ENCODE assay signal across 8 mouse cellular contexts in genomic region chr19:5489721-5490120, GRCm38 (mm10). TPM values are rescaled to one million over a fixed set of nuclear protein-coding genes. Genes with fewer than 3 reads are reported as not detected.
A peak's percentile ranks its signal among the peaks of the same experiment; 100 is the strongest.
DNase-seq lines count a peak whose midpoint lies in the region; ATAC-seq and TF ChIP-seq lines count a peak whose summit lies in the region.
"Not testable (repeated sequence)": the region's sequence is repeated elsewhere in the genome, so short reads cannot be mapped to it uniquely, and the experiment has no call there.

No protein-coding gene starts in this region.

- TF ChIP-seq POLR2A in bone marrow, adult 2 months (IDR thresholded peaks at IDR 0.05; ENCODE audit: borderline replicate concordance, control insufficient read depth, low read depth, low read length); thymus, adult 2 months (IDR thresholded peaks at IDR 0.05; ENCODE audit: control insufficient read depth, extremely low read depth, insufficient read depth, low read length, poor library complexity): not testable (repeated sequence)

- H3K27me3 ChIP-seq in erythroblast, embryonic 14.5 days (ENCODE audit: control insufficient read depth); heart, embryonic 12.5 days (replicated peaks); intestine, embryonic 14.5 days (replicated peaks; ENCODE audit: control insufficient read depth, insufficient read depth, low read length); limb, embryonic 12.5 days; lung, embryonic 16.5 days (ENCODE audit: control insufficient read depth, insufficient read depth, low read depth, low read length); neural tube, embryonic 11.5 days (ENCODE audit: control insufficient read depth, insufficient read depth, low read length); thymus, adult 2 months (ENCODE audit: control insufficient read depth, insufficient read depth, low read length): not testable (repeated sequence)

- H3K4me1 ChIP-seq in bone marrow, adult 2 months (ENCODE audit: control insufficient read depth, insufficient read depth, low read length), result not testable (repeated sequence)
- peaks cover 71% of the 10 kb centered on the region for H3K4me1 ChIP-seq in erythroblast, embryonic 14.5 days (ENCODE audit: control insufficient read depth)
- H3K4me1 ChIP-seq in heart, embryonic 12.5 days (replicated peaks), result peaks cover 39% of the 10 kb centered on the region
- H3K4me1 ChIP-seq in intestine, embryonic 14.5 days (replicated peaks; ENCODE audit: control insufficient read depth, insufficient read depth, low read length), result peaks cover 18% of the 10 kb centered on the region
- peaks cover 34% of the 10 kb centered on the region for H3K4me1 ChIP-seq in limb, embryonic 12.5 days (replicated peaks)
- peaks cover 41% of the 10 kb centered on the region for H3K4me1 ChIP-seq in lung, embryonic 16.5 days (replicated peaks; ENCODE audit: control insufficient read depth, insufficient read depth, low read length)
- peaks cover 21% of the 10 kb centered on the region for H3K4me1 ChIP-seq in neural tube, embryonic 11.5 days (ENCODE audit: control insufficient read depth, insufficient read depth, low read length)
- H3K4me1 ChIP-seq in thymus, adult 2 months (replicated peaks; ENCODE audit: control insufficient read depth, insufficient read depth, low read length), result peaks cover 25% of the 10 kb centered on the region

- not testable (repeated sequence) for H3K4me2 ChIP-seq in heart, embryonic 12.5 days
- peak overlapping the region; percentile 75 for H3K4me2 ChIP-seq in intestine, embryonic 14.5 days (ENCODE audit: low read length)
- peak overlapping the region; percentile 82 for H3K4me2 ChIP-seq in limb, embryonic 12.5 days
- peak overlapping the region; percentile 94 for H3K4me2 ChIP-seq in lung, embryonic 16.5 days (ENCODE audit: low read depth, low read length)
- H3K4me2 ChIP-seq in neural tube, embryonic 11.5 days (ENCODE audit: low read depth), result 0 out of 2 replicates have a peak overlapping the region, but pooled peaks have one; percentile 7

- H3K27ac ChIP-seq in bone marrow, adult 2 months (ENCODE audit: control insufficient read depth, insufficient read depth, low read depth, low read length, poor library complexity), result peak overlapping the region; percentile 94
- peak overlapping the region; percentile 100 for H3K27ac ChIP-seq in heart, embryonic 12.5 days (ENCODE audit: poor library complexity, severe bottlenecking)
- peak overlapping the region; percentile 98 for H3K27ac ChIP-seq in intestine, embryonic 14.5 days (ENCODE audit: low read depth)
- peak overlapping the region; percentile 99 for H3K27ac ChIP-seq in limb, embryonic 12.5 days
- H3K27ac ChIP-seq in lung, embryonic 16.5 days (ENCODE audit: low read length), result peak overlapping the region; percentile 98
- H3K27ac ChIP-seq in neural tube, embryonic 11.5 days (ENCODE audit: low read depth, low read length), result 0 out of 2 replicates have a peak overlapping the region, but pooled peaks have one; percentile 98
- H3K27ac ChIP-seq in thymus, adult 2 months (ENCODE audit: control insufficient read depth, insufficient read depth, low read length), result peak overlapping the region; percentile 88

- not testable (repeated sequence) for TF ChIP-seq CTCF in bone marrow, adult 2 months (IDR thresholded peaks at IDR 0.05; ENCODE audit: control insufficient read depth, insufficient read depth, low read length); thymus, adult 2 months (IDR thresholded peaks at IDR 0.05; ENCODE audit: borderline replicate concordance, control insufficient read depth, extremely low read depth, insufficient read depth, low read length, poor library complexity)

- WGBS in bone marrow, adult 2 months, result 14% methylated on average over 10 of the region's 10 CpGs
- WGBS in heart, embryonic 12.5 days, result 52% methylated on average over 10 of the region's 10 CpGs
- WGBS in intestine, embryonic 14.5 days, result 47% methylated on average over 10 of the region's 10 CpGs
- WGBS in limb, embryonic 12.5 days, result 48% methylated on average over 10 of the region's 10 CpGs
- WGBS in lung, embryonic 16.5 days, result 39% methylated on average over 10 of the region's 10 CpGs
- WGBS in neural tube, embryonic 11.5 days, result 55% methylated on average over 10 of the region's 10 CpGs
- WGBS in thymus, adult 2 months, result 16% methylated on average over 10 of the region's 10 CpGs

- H3K36me3 ChIP-seq in erythroblast, embryonic 14.5 days (ENCODE audit: control insufficient read depth), result peaks cover 53% of the 10 kb centered on the region
- peaks cover 45% of the 10 kb centered on the region for H3K36me3 ChIP-seq in heart, embryonic 12.5 days
- peaks cover 43% of the 10 kb centered on the region for H3K36me3 ChIP-seq in intestine, embryonic 14.5 days (ENCODE audit: control insufficient read depth, insufficient read depth, low read length)
- H3K36me3 ChIP-seq in limb, embryonic 12.5 days, result peaks cover 50% of the 10 kb centered on the region
- peaks cover 22% of the 10 kb centered on the region for H3K36me3 ChIP-seq in lung, embryonic 16.5 days (ENCODE audit: control insufficient read depth, insufficient read depth, low read length)
- peaks cover 15% of the 10 kb centered on the region for H3K36me3 ChIP-seq in neural tube, embryonic 11.5 days (ENCODE audit: control insufficient read depth, insufficient read depth, low read length)
- H3K36me3 ChIP-seq in thymus, adult 2 months (ENCODE audit: control insufficient read depth, insufficient read depth, low read length), result peaks cover 27% of the 10 kb centered on the region

- not testable (repeated sequence) for DNase-seq in intestine, embryonic 14.5 days (ENCODE audit: low spot score); neural tube, embryonic 11.5 days (ENCODE audit: low spot score)
- peak; percentile 24 for DNase-seq in thymus, adult 2 months

- not testable (repeated sequence) for H3K9ac ChIP-seq in heart, embryonic 12.5 days; intestine, embryonic 14.5 days (ENCODE audit: low read length); limb, embryonic 12.5 days (replicated peaks); lung, embryonic 16.5 days (ENCODE audit: low read length); neural tube, embryonic 11.5 days (ENCODE audit: low read length)

- not testable (repeated sequence) for ATAC-seq in heart, embryonic 12.5 days (ENCODE audit: insufficient number of reproducible peaks, low FRiP score); intestine, embryonic 14.5 days (replicated peaks; ENCODE audit: low FRiP score, low TSS enrichment, low read depth); limb, embryonic 12.5 days (ENCODE audit: insufficient number of reproducible peaks, insufficient read depth, low FRiP score, low TSS enrichment, low read depth); lung, embryonic 16.5 days (ENCODE audit: low read depth); neural tube, embryonic 11.5 days (ENCODE audit: insufficient read depth, low FRiP score, low TSS enrichment)

- not testable (repeated sequence) for H3K9me3 ChIP-seq in erythroblast, embryonic 14.5 days (ENCODE audit: control insufficient read depth, low read length); heart, embryonic 12.5 days (replicated peaks); intestine, embryonic 14.5 days (ENCODE audit: control insufficient read depth, low read length); limb, embryonic 12.5 days; lung, embryonic 16.5 days (ENCODE audit: control insufficient read depth, low read length); neural tube, embryonic 11.5 days (ENCODE audit: control insufficient read depth, low read length)

- H3K4me3 ChIP-seq in bone marrow, adult 2 months (replicated peaks; ENCODE audit: control insufficient read depth, low read depth, low read length); heart, embryonic 12.5 days; neural tube, embryonic 11.5 days (ENCODE audit: low read depth, low read length); thymus, adult 2 months (ENCODE audit: control insufficient read depth, insufficient read depth, low read length): not testable (repeated sequence)
- H3K4me3 ChIP-seq in erythroblast, embryonic 14.5 days (replicated peaks), result peak overlapping the region; percentile 99
- peak overlapping the region; percentile 95; the same call in 1 of the 2 replicates for H3K4me3 ChIP-seq in intestine, embryonic 14.5 days (ENCODE audit: low read depth, low read length)
- peak overlapping the region; percentile 99 for H3K4me3 ChIP-seq in limb, embryonic 12.5 days (replicated peaks)
- H3K4me3 ChIP-seq in lung, embryonic 16.5 days (ENCODE audit: low read length), result peak overlapping the region; percentile 85

RNA-seq across cellular contexts. Expression of gene Cfl1, which starts 0.5 kb away (rescaled TPM):
- 441 and 478 TPM in 2 replicates for polyA plus RNA-seq in bone marrow, adult 2 months (2011; ENCODE audit: insufficient read depth, insufficient read length, low replicate concordance, missing spikeins)
- polyA plus RNA-seq in erythroblast, embryonic 14.5 days (2012), result 151 and 164 TPM in 2 replicates
- polyA plus RNA-seq in heart, embryonic 12.5 days (2016; fragmentation: Nextera tagmentation; extraction: Ambion mirVana), result 1,913 and 1,997 TPM in 2 replicates
- polyA plus RNA-seq in intestine, embryonic 14.5 days (2014; fragmentation: Nextera tagmentation; extraction: Ambion mirVana), result 2,844 and 3,105 TPM in 2 replicates
- 2,525 and 2,543 TPM in 2 replicates for polyA plus RNA-seq in limb, embryonic 12.5 days (2016; fragmentation: Nextera tagmentation; extraction: Ambion mirVana)
- polyA plus RNA-seq in lung, embryonic 16.5 days (2015; fragmentation: Nextera tagmentation; extraction: Ambion mirVana), result 2,553 and 2,793 TPM in 2 replicates
- polyA plus RNA-seq in neural tube, embryonic 11.5 days (2014; fragmentation: Nextera tagmentation; extraction: Ambion mirVana), result 3,817 and 3,867 TPM in 2 replicates
- 1,557 and 1,580 TPM in 2 replicates for polyA plus RNA-seq in thymus, adult 2 months (2012; rRNA removed)

RNA-seq across cellular contexts. Expression of gene Mus81, which starts 1.5 kb away (rescaled TPM):
- polyA plus RNA-seq in bone marrow, adult 2 months (2011; ENCODE audit: insufficient read depth, insufficient read length, low replicate concordance, missing spikeins), result 43.1 and 55.9 TPM in 2 replicates
- 5.2 and 9.4 TPM in 2 replicates for polyA plus RNA-seq in erythroblast, embryonic 14.5 days (2012)
- polyA plus RNA-seq in heart, embryonic 12.5 days (2016; fragmentation: Nextera tagmentation; extraction: Ambion mirVana), result 33.2 and 37.6 TPM in 2 replicates
- polyA plus RNA-seq in intestine, embryonic 14.5 days (2014; fragmentation: Nextera tagmentation; extraction: Ambion mirVana), result 37.0 and 38.3 TPM in 2 replicates
- polyA plus RNA-seq in limb, embryonic 12.5 days (2016; fragmentation: Nextera tagmentation; extraction: Ambion mirVana), result 43.4 and 43.7 TPM in 2 replicates
- polyA plus RNA-seq in lung, embryonic 16.5 days (2015; fragmentation: Nextera tagmentation; extraction: Ambion mirVana), result 45.7 and 51.4 TPM in 2 replicates
- polyA plus RNA-seq in neural tube, embryonic 11.5 days (2014; fragmentation: Nextera tagmentation; extraction: Ambion mirVana), result 39.0 and 41.9 TPM in 2 replicates
- 127 and 149 TPM in 2 replicates for polyA plus RNA-seq in thymus, adult 2 months (2012; rRNA removed)

RNA-seq across cellular contexts. Expression of gene 1700020D05Rik, which starts 13.9 kb away (rescaled TPM):
- polyA plus RNA-seq in bone marrow, adult 2 months (2011; ENCODE audit: insufficient read depth, insufficient read length, low replicate concordance, missing spikeins), result 4.0 and 4.8 TPM in 2 replicates
- polyA plus RNA-seq in erythroblast, embryonic 14.5 days (2012), result 0.10 and 0.18 TPM in 2 replicates
- polyA plus RNA-seq in heart, embryonic 12.5 days (2016; fragmentation: Nextera tagmentation; extraction: Ambion mirVana), result 0.23 and 0.24 TPM in 2 replicates
- not detected in 2 replicates for polyA plus RNA-seq in intestine, embryonic 14.5 days (2014; fragmentation: Nextera tagmentation; extraction: Ambion mirVana)
- 0.20 and 0.42 TPM in 2 replicates for polyA plus RNA-seq in limb, embryonic 12.5 days (2016; fragmentation: Nextera tagmentation; extraction: Ambion mirVana)
- not detected in 2 replicates for polyA plus RNA-seq in lung, embryonic 16.5 days (2015; fragmentation: Nextera tagmentation; extraction: Ambion mirVana)
- polyA plus RNA-seq in neural tube, embryonic 11.5 days (2014; fragmentation: Nextera tagmentation; extraction: Ambion mirVana), result 0.31 TPM in 1 of 2 replicates, not detected in the other
- polyA plus RNA-seq in thymus, adult 2 months (2012; rRNA removed), result 3.3 and 3.5 TPM in 2 replicates

RNA-seq across cellular contexts. Expression of gene Efemp2, which starts 16.0 kb away (rescaled TPM):
- 229 and 236 TPM in 2 replicates for polyA plus RNA-seq in bone marrow, adult 2 months (2011; ENCODE audit: insufficient read depth, insufficient read length, low replicate concordance, missing spikeins)
- 0.03 and 0.04 TPM in 2 replicates for polyA plus RNA-seq in erythroblast, embryonic 14.5 days (2012)
- polyA plus RNA-seq in heart, embryonic 12.5 days (2016; fragmentation: Nextera tagmentation; extraction: Ambion mirVana), result 70.3 and 70.6 TPM in 2 replicates
- 136 and 151 TPM in 2 replicates for polyA plus RNA-seq in intestine, embryonic 14.5 days (2014; fragmentation: Nextera tagmentation; extraction: Ambion mirVana)
- polyA plus RNA-seq in limb, embryonic 12.5 days (2016; fragmentation: Nextera tagmentation; extraction: Ambion mirVana), result 138 and 139 TPM in 2 replicates
- 197 and 200 TPM in 2 replicates for polyA plus RNA-seq in lung, embryonic 16.5 days (2015; fragmentation: Nextera tagmentation; extraction: Ambion mirVana)
- polyA plus RNA-seq in neural tube, embryonic 11.5 days (2014; fragmentation: Nextera tagmentation; extraction: Ambion mirVana), result 55.5 and 55.6 TPM in 2 replicates
- 17.3 and 21.6 TPM in 2 replicates for polyA plus RNA-seq in thymus, adult 2 months (2012; rRNA removed)

RNA-seq across cellular contexts. Expression of gene Snx32, which starts 20.6 kb away (rescaled TPM):
- 15.6 and 32.5 TPM in 2 replicates for polyA plus RNA-seq in bone marrow, adult 2 months (2011; ENCODE audit: insufficient read depth, insufficient read length, low replicate concordance, missing spikeins)
- polyA plus RNA-seq in erythroblast, embryonic 14.5 days (2012), result 1.3 and 1.5 TPM in 2 replicates
- 16.3 and 16.9 TPM in 2 replicates for polyA plus RNA-seq in heart, embryonic 12.5 days (2016; fragmentation: Nextera tagmentation; extraction: Ambion mirVana)
- polyA plus RNA-seq in intestine, embryonic 14.5 days (2014; fragmentation: Nextera tagmentation; extraction: Ambion mirVana), result 9.4 and 10.8 TPM in 2 replicates
- polyA plus RNA-seq in limb, embryonic 12.5 days (2016; fragmentation: Nextera tagmentation; extraction: Ambion mirVana), result 9.3 and 10.1 TPM in 2 replicates
- polyA plus RNA-seq in lung, embryonic 16.5 days (2015; fragmentation: Nextera tagmentation; extraction: Ambion mirVana), result 7.4 and 7.7 TPM in 2 replicates
- polyA plus RNA-seq in neural tube, embryonic 11.5 days (2014; fragmentation: Nextera tagmentation; extraction: Ambion mirVana), result 20.9 and 23.0 TPM in 2 replicates
- 20.0 and 22.6 TPM in 2 replicates for polyA plus RNA-seq in thymus, adult 2 months (2012; rRNA removed)
